Mouse (Mus musculus): Measurements from ENCODE around the gene Itih4.

Gene Itih4

GRCm38 (mm10) chr14:30878958-30879571 is 7.2 kb upstream of the Itih4 start, which contains the start of gene Mustn1:
Gene Mustn1, plus strand, starts transcription at chr14:30879200.
- DNase-seq (ENCODE audit: extremely low read depth, insufficient read length, low spot score), result peak; percentile 59

- no peak for DNase-seq (ENCODE audit: extremely low read depth, insufficient read length, low spot score)
These were observed 6.5 kb upstream of the Itih4 start for GRCm38 (mm10) chr14:30879794-30880193.

DNA sequence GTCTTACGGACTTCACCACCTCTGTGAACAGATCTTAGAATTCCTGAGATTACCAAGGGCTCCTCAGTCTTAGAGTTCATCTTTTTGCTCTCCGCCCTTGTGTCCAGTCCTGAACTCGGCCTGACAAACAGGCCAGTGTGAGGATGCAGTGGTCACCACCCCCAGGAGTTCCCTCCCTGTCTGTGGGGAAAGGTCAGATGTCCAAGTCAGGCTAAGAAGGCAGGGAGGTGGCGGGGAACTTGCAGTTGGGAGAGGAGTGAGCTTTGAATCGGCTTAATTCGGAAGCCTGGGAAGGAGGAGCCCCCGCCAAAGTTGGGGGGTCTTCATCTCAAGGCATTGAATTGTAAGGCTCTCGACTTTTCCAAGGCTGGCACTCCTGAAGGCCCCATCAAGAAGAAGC is 6.0 kb upstream of the Itih4 start:
- DNase-seq (ENCODE audit: extremely low read depth, insufficient read length, low spot score), result no peak

DNA sequence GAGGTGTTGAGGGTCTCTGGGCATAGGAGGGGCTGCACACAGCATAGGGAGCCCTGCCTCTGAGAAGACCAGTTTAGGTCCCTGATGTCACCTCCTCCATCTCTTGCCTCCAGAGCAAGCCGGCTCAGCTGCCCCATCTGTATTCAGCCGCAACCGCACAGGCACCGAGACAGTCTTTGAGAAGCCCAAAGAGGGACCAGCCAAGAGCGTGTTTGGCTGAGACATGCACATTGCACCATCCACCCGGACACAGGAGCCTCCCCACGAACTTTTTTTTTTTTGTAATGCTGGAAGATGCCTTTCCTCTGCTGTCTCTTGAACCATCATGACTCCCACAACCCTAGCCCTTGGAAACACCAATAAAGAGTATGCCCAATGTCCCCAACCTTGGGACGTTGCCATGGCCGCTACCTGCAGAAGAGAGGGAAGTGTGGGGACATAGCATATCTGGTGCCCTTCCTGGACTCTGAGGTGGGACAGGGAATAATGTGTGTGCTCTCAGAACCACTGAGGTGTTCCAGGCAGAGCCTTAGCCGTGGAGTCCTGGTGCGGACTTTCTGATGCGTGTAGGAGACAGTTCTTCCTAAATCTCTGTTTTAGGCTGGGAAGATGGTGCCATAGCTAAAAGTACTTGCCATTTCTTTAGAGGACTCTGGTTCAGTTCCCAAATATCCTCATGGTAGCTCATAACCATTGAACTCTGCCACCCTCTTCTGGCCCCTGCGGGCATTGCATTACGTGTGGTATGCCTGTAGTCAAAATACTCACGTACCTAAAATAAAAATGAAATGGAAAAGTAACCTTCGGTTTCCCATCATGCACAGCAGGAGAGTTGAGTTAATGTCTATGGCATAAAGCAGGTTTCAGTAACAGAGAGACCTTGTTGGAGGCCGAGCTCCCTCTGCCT is 5.2 kb upstream of the Itih4 start:
- DNase-seq (ENCODE audit: extremely low read depth, insufficient read length, low spot score), result no peak

GRCm38 (mm10) chr14:30881718-30882108 is 4.6 kb upstream of the Itih4 start:
- no peak for DNase-seq (ENCODE audit: extremely low read depth, insufficient read length, low spot score)

DNA sequence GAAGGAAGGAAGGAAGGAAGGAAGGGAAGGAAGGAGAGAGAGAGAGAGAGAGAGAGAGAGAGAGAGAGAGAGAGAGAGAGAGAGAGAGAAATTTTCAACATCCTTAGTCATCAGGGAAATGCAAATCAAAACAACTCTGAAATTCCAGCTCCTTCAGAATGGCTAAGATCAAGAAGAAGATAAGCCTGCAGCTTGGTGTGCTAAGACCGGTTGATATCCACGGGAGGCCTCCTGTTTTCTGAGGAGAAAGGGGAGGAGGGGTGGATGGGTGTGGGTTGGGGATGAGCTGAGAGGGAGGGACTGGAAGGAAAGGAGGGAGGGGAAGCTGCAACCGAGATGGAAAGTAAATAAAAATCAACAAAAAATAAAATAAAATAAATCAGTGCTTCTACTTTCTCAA is 978 bp upstream of the Itih4 start:
- DNase-seq (ENCODE audit: extremely low read depth, insufficient read length, low spot score), result no peak

GRCm38 (mm10) chr14:30888271-30888732 is 2.0 kb downstream of the Itih4 start:
- DNase-seq (ENCODE audit: extremely low read depth, insufficient read length, low spot score), result peak; percentile 59

DNA sequence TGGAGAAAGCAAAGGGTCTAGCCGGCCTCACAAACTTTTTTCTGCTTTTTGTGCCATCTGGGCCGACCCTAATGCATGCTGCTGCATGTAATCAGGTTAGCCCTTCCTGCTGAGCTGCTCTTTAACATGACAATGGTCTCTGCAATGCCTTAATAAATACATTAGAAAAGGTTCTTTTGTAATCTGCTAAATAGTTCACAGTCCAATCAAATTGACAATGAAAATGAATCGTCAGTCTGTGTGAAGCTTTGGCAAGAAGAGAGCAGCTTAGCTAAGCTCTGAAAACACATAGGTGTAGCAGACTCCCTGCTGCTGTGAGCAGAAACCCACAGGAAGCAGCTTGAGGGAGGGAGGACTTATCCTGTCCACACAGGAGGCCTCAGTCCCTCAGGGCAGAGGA is 13.7 kb downstream of the Itih4 start:
- DNase-seq (ENCODE audit: extremely low read depth, insufficient read length, low spot score), result no peak

DNA sequence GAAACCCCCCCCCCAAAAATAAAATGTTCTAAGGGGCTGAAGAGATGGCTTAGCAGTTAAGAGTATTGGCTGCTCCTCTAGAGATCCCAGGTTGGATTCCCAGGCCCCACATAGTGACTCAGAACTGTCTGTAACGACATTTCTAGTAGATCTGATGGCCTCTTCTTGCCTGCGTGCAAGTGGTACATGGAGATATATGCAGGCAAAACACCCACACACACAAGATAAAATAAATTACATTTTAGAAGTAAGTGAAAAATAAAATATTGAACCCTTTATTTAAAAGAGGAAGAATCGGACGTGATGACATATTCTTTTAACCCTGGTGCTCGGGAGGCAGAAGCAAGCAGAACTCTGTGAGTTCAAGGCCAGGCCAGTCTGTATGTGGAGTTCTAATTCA is 16.4 kb downstream of the Itih4 start:
- no peak for DNase-seq (ENCODE audit: extremely low read depth, insufficient read length, low spot score)

GRCm38 (mm10) chr14:30903036-30903435 is 16.8 kb downstream of the Itih4 start:
- no peak for DNase-seq (ENCODE audit: extremely low read depth, insufficient read length, low spot score)

GRCm38 (mm10) chr14:30904307-30904706 is 18.0 kb downstream of the Itih4 start:
- DNase-seq (ENCODE audit: extremely low read depth, insufficient read length, low spot score), result peak; percentile 78

GRCm38 (mm10) chr14:30906001-30906400 is 19.7 kb downstream of the Itih4 start:
- DNase-seq (ENCODE audit: extremely low read depth, insufficient read length, low spot score), result no peak

- no peak for DNase-seq (ENCODE audit: extremely low read depth, insufficient read length, low spot score)
These were observed 21.6 kb downstream of the Itih4 start for GRCm38 (mm10) chr14:30907814-30908265.

DNA sequence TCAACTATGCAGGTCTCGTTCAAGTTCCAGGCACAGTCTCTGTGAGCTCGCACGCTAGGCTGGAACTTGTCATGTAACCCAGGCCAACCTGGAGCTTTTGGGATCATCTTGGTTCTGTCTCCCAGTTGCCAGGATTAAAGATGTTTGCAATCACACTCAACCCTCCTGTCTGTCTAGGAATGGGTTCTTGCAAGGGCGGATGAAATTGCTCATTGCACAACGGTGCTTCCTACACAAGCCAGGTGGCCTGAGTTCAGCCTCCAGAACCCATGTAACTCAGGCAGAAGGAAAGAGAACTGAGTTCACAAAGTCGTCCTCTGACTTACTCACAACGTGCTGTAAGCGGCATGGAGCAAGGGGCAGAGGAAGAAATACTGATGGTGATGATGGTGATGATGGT is 24.9 kb downstream of the Itih4 start:
- DNase-seq (ENCODE audit: extremely low read depth, insufficient read length, low spot score), result no peak

DNA sequence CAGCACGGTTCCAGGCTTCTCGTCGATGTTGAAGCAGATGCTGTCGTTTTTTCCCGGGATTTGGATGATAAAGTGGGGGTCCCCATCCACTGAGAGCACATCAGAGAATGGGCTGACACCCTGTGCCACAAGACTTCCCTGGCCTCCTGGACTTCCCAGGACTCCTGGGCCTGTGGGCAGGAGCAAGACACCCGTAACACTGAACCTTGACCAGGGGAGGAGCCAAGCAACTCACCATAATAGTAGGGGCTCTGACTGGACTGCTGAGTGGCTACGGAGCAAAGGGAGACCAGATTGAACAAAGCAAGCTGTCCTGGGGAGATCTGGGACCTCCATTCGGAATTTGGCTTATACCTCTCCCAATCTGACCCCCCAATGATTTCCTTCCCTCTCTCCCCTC is 26.4 kb downstream of the Itih4 start:
- DNase-seq (ENCODE audit: extremely low read depth, insufficient read length, low spot score), result no peak

- DNase-seq (ENCODE audit: extremely low read depth, insufficient read length, low spot score), result no peak
These were observed 27.1 kb downstream of the Itih4 start for GRCm38 (mm10) chr14:30913404-30913803.

DNA sequence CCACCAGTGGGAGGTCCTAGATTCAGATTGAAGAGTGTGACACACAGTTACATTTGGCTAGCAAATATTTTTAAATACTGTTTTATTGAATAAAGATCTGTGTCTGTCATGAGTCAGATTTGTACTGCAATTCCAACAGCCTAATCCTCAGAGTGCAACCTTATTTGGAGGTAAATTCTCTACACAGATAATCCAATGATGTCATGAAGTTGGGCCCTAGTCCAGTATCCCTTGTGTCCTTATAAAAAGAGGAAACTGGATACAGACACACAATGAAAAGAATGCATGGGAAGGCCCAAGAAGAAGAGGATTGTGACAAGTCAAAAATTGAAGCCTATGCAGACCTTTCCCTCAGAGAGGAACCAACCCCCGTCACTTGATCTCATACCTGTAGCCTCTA is 30.2 kb downstream of the Itih4 start:
- peak; percentile 28 for DNase-seq (ENCODE audit: extremely low read depth, insufficient read length, low spot score)

DNA sequence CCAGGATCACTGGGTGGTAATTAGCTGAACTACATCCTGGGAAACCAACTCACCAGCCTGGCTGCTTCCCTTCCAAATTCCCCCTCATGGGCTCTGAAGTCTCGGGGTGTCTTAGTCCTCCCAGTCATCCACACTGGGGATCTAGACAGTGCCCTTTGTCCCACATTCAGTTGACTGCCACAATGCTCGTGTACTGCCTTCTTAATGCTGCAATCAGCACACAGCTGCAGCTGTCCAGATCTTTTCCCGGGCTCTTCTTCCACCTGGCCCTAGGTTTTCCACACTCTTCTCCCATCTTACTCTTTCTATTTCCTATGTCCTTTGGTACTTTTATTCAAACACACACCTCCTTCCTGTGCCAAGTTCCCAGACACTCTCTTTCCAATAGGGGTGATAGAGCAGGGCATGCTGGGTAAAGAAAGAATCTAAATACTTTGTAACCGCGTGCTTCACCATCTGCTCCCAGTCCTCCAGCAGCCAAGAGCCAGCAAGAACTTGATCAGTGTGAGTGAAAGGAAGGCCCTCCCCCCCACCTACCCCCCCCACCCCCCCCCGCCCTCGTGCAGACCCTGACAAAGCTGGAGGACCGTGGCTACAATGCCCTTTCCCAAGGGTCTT is 35.9 kb downstream of the Itih4 start:
- no peak for DNase-seq (ENCODE audit: extremely low read depth, insufficient read length, low spot score)

DNA sequence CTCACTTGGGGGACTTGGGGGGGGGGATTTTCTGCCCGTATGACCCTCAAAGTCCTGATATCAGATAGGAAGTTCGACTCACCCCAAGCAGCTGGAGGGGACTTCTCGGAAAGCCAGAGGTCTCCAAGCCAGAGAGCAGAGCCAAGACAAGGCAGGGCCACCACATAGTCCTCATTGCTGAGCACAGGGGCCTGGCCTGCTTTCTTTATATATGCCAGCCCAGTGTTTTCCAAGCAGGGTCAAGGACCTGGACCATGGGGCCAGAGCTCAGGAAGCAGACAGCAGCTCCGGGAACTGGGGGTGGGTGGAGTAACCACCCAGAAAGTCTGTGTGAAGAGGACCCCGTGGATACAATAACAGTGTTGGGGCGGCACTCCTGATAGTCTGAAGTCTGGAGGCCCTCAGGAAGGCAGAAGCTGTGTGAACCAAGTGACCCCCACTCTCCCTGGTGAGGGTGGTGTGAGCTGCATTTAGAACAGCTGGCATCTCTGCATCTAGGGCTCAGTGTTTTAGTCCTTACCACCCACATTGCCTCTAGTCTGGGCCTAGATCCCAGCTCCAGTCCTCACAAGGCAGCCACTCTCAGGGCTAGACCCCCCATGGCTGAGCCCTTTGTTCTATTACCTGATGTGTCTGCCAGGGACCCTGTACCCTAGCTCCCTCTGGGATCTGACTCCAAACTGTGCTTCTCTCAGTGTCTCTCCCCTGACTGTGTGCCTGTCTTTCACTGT is 37.3 kb downstream of the Itih4 start, which contains the start of gene Itih3:
Itih3 (minus strand) TSS at position 386 of the 731 bp plus-strand sequence.
- DNase-seq (ENCODE audit: extremely low read depth, insufficient read length, low spot score), result no peak

DNA sequence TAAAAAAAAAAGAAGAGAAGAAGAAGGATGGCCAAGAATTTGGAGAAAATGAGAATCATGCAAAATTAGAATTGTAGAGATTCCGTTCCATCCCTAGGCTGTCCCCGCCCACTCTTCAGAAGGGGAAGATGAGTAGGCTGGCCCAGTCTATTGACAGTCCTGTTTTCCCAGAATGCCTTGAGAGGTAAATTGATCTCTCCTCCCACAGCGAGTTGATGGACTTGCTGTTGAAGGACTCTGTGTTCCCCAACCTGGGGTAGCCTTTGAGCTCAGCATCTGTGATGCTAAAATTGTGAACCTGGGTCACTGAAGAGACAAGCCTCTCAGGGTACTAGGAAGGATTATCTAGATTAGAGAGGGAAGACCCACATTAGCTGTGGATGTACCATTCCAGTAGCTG is 39.2 kb downstream of the Itih4 start:
- no peak for DNase-seq (ENCODE audit: extremely low read depth, insufficient read length, low spot score)

DNA sequence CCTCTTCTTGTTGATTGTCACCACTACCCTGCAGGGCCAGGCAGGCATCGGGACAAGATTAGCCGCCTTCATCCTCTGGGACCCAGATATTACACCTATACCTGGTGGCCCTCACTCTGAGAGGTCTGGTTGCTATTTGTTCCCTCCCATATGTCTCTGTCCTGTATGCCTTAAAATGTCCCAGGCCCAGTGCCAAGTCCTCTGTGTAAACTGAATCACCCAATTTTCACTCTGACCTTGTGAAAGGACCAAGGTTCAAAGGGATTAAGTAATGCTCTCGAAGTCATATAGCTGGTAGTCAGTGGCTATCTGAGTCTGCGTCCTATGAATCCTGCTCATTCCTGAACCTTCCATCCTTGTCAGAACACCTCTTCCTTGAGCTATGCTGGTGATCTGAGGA is 44.1 kb downstream of the Itih4 start:
- no peak for DNase-seq (ENCODE audit: extremely low read depth, insufficient read length, low spot score)
